Mouse (Mus musculus) 416B (cell line): ENCODE results near the gene Mogs.

Source experiments
- DNase-seq: peaks from one replicate; pipeline ENCODE4 v3.0.0; 2011; ENCODE audit warnings: low read depth

Gene Mogs

GRCm38 (mm10) chr6:83151721-83152120 is 36.4 kb downstream of the Mogs start:
- DNase-seq: no peak

- DNase-seq: no peak
These were observed 37.7 kb downstream of the Mogs start for GRCm38 (mm10) chr6:83153038-83153437.

DNA sequence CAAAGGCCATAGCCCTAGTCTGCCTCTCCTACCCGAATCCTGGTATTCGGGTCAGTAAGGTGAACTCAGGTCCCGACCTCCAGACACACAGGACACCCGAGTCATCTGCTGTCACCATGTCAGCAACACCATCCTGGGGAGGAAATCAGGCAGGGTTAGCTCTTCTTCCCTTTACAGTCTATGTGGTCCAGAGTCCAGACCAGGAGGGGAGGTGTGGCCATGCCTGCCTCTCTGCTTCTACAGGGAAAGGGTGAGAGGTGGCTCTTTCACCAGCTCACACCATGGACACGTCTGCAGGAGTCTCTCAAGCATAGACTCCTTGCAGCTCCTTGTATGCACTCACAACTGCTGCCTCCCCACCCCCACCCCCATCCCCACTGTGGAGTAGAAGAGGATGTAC is 38.2 kb downstream of the Mogs start:
- DNase-seq: no peak

DNA sequence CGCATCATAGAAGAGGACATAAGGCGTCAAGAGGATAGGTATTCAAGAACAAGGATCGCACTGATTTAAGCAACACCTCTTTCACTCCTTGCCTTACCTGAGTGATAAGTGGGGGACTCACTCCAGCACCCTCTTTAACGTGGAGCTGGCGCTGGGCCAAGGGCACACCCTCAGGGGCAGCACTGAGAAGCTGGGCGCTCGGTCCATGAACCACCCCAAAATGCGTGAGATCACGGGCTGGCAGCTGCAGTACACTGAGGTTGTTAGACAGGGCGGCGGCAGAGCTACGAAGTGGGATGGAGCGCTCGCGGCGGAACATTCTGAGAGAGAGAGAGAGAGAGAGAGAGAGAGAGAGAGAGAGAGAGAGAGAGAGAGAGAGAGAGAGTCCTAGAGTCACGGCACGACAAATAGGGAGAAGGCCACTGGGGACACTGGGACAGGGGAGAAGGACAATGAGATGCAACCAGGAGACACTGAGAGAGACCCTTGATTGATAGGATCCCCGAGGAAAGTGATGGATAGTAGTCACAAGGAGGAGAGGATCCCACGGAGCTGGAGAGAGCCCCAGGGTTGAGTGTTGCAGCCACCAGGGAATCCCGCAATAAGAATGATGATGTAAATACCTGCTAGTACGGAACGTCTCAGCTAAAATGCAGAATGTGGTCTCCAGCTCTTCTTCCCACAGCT is 40.4 kb downstream of the Mogs start:
- DNase-seq: no peak

DNA sequence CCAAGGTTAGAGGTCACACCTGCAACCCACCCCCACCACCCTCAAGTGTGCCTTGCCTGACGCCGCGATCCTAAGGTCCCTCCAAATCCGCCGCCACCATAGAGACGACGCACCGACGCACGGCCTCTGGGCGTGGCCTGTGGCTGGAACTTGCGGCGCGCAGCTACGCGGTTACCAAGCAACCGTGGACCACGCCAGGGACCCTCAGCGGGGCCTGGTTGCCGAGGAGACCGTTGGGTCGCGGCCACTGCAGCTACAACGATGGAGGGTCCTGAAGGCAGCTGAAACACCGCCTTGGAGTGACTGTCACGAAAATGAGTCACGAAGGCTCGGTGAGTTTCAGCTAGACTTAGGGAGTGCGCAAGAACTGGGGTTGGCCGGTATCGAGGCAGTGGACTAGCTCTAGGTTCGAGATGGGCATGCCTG is 41.0 kb downstream of the Mogs start, which contains the start of the genes Wdr54 and 1700003E16Rik:
TSS of gene Wdr54 (minus strand) at position 139 of the 426 bp plus-strand sequence.
TSS of gene 1700003E16Rik (plus strand) at position 146 of the 426 bp plus-strand sequence.
- peak; percentile 59 for DNase-seq

- peak; percentile 84 for DNase-seq
These were observed 44.2 kb downstream of the Mogs start for GRCm38 (mm10) chr6:83159456-83159855.

DNA sequence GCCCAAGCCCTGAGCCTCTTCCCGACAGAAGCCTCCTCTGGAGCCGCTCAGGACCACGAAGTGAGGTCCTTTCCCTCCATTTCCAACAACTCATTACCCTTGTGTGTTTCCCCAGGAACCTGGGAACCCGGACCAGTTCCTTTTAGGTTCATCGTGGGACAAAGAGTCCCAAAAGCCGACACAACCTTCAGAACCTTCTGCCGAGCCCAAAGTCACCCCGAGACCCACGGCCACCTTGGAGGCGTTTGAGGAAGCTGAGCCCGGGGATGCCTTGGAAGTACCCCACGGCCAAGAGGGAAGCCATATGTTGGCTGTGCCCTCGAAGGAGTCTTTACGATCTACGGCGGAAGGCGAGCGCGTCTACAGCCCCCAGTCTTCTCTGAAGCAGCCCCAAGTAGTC is 46.1 kb downstream of the Mogs start:
- DNase-seq: no peak

- DNase-seq: no peak
These were observed 46.8 kb downstream of the Mogs start for GRCm38 (mm10) chr6:83161921-83162641.

DNA sequence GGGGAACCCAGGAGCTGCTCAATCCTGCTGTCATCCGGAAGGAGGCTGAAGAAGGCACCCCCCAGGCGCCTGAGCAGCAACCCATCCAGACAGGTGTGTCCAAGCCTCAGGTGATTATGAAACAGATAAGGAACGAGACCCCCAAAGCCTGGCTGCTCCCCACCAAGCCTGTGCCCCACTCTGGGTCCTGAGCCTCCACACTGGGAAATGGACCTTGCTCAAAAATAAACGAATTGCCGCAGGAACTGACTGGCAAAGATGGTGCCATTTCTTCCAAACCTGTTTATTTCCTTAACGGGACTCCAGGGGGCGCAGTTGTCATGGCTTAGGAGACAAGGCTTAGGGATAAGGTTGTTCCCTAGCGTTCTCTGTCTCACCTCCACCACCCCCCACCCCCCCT is 47.4 kb downstream of the Mogs start:
- DNase-seq: peak; percentile 76

- no peak for DNase-seq
These were observed 49.8 kb downstream of the Mogs start for GRCm38 (mm10) chr6:83165026-83165606.

DNA sequence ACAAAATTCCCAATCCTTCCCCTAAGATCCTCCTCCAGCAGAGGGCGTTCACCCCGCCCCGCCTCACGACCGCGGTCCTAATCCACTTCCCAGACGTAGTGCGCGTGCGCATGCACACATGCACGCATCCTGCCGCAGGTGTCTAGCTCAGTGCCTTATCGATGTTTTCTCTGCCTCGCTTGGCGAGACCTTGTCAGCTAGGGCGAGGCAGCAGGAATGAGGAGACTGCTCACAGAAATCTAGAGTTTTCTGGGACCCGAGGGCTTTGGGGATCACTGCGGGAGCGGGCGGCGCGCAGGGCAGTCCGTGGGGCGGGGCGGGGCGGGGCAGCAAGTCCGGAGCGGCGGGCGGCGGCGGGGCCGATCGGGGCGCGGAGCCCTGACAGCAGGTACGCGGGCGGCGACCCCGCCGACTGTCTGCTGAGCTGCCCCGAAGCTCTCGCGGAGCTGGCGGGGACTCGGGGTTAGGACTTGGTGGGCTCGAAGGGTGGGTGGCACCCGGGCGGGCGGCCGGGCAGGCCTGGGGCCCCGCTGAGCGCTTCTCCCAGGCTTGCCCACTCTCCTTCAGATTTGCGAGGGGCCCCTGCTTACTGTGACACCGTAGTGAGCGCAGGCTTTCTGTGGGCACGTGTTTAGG is 50.4 kb downstream of the Mogs start, which contains the start of gene Dctn1:
TSS of gene Dctn1 (plus strand) at position 314 of the 636 bp plus-strand sequence.
- DNase-seq: peak; percentile 95

GRCm38 (mm10) chr6:83166243-83166630 is 50.9 kb downstream of the Mogs start:
- peak; percentile 63 for DNase-seq
